Mouse (Mus musculus): ENCODE measurements around the gene Pnp.
"Not testable (repeated sequence)": the region's sequence is repeated elsewhere in the genome, so short reads cannot be mapped to it uniquely, and the experiment has no call there.

Pnp gene

GRCm38 (mm10) chr14:50931493-50932020 is 675 bp downstream of the Pnp start:
- no peak for DNase-seq

- no peak for DNase-seq
These were observed 5.8 kb downstream of the Pnp start for GRCm38 (mm10) chr14:50936649-50937048.

DNA sequence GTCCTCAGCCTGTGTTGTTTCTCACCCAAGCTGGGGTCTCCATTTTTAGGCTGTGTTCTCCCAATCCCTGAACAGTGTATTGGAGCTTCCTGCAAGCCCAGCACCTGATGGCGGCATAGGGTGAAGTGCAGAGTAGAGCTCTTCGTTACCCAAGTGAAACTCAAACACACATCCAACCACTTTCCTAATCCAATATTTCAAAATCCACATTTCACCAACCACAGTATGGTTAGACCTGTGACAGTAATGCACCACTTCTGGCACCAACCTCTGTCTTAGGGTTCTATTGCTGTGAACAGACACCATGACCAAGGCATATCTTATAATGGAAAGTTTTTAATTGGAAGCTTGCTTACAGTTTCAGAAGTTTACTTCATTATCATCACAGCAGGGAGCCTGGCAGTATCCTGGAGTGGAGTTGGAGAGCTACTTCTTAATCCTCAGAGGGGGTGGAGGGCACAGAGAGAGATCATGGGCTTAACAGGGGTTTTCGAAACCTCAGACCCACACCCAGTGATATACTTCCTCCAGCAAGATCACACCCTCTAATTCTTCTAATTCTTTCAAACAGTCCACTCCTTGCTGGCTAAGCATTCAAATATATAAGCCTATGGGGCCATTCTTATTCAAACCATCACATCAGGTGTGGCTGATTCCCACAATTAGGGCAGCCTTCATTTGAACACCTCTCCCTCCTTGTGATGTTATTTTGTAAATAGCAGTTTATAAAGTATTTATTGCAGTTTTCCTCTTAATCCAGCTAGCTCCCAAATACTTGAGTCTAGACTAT is 7.4 kb downstream of the Pnp start:
- no peak for DNase-seq

GRCm38 (mm10) chr14:50938940-50939339 is 8.1 kb downstream of the Pnp start:
- DNase-seq = no peak

GRCm38 (mm10) chr14:50943932-50944667 is 13.2 kb downstream of the Pnp start, which contains the start of gene Gm49342:
Gene Gm49342 (plus strand): TSS chr14:50944517.
- DNase-seq = peak; percentile 93 to 97

DNA sequence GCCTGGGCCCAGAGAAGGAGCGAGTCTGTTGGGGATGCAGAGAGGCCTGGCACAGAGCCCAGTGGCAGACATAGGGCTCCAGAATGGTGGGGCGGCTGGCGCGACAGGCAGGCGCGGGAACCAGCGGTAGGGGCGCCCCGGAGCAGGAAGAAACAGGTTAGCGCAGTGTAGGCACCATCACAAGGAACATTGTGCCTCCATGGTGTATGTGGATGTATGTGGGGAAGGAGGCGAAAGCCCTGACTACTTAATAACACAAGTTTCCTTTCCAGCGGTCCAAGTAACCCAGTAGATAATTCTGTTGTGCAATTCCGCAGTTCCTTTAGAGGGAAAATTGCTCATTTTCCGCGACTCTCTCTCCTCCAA is 13.8 kb downstream of the Pnp start:
- DNase-seq = not testable (repeated sequence)

DNA sequence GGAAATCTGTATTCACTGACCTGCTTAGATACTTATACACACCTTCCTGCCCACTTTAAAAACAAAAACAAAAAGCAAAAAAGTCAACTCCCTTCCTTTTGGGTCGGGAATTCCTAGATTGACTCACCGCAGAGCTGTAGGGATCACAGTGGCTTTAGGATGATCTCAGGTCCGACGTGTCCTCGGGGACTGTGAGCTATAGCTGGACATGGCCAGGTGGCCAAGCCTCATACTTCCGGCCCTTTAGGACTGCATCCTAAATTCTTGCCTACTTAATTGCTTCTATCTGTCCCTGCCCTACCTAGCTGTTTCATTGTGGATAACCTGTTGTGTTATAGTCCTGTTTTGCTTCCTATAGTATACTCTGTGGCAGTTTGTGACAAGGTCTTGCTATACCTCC is 14.2 kb downstream of the Pnp start:
- DNase-seq = not testable (repeated sequence)

DNA sequence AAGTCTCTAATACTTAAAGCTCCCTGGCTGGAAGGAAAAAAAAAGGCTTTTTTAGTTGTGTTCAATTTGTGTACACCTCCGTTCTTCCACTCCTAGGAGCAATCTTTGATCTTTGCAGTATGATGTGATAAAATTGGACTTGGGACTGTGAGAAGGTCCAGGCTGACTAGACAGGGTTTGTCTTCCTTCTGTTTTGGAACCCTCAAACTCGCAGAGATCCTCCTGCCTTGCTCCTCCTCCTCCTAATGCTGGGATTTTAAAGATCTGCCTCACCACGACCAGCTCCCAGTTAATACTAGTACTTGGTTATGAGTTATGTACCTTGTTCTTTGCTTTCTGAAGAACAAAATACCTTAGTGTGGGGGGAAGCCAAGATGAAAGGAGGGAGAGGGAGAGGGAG is 14.6 kb downstream of the Pnp start:
- not testable (repeated sequence) for DNase-seq

- DNase-seq = no peak
These were observed 24.6 kb downstream of the Pnp start for GRCm38 (mm10) chr14:50955487-50955886.

- peak; percentile 72 to 82 for DNase-seq
These were observed 25.1 kb downstream of the Pnp start, which contains the start of gene Pnp2 for GRCm38 (mm10) chr14:50955942-50956508. Gene Pnp2 (plus strand): TSS chr14:50955992.

GRCm38 (mm10) chr14:50956724-50957123 is 25.8 kb downstream of the Pnp start:
- not testable (repeated sequence) for DNase-seq

DNA sequence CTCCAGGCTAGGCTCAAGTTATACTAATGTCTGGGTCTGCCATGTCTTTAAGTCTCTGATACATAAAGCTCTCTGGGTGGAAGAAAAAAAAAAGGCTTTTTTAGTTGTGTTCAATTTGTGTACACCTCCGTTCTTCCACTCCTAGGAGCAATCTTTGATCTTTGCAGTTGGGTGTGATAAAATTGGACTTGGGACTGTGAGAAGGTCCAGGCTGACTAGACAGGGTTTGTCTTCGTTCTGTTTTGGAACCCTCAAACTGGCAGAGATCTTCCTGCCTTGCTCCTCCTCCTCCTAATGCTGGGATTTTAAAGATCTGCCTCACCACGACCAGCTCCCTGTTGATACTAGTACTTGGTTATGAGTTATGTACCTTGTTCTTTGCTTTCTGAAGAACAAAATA is 26.3 kb downstream of the Pnp start:
- not testable (repeated sequence) for DNase-seq

DNA sequence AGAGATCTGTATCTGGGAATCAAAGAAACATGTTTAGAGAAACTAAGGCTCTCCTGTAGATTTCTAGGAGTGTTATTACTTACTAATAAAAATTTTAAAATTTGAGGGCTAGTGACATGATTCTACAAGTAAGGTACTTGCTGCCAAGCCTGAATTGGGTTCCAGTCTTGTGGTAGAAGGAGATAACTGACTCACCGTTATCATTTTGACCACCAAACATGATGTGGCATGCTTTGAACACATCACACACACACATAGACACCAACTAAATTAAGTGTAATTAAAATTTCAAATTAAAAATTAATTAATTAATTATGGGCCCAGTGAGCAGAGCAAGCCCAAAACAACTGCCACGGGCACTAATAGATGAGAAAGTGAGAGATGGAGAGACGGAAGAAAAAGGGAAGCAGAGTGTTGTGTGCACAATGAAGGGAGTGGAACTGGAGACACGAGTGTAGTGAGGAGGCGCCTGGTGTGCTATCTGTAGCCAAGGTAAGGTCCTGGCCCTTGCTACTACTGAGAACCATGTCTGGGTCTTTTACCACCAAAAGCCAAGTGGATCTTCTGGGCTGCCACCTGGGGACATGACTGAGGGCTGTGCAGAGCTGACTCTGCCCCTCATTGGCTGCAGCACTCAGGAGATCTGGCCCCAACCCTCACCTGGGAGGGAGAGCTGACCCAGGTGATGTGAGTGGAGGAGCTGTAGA is 27.6 kb downstream of the Pnp start:
- not testable (repeated sequence) for DNase-seq

- no peak for DNase-seq
These were observed 37.5 kb downstream of the Pnp start for GRCm38 (mm10) chr14:50968216-50968980.

DNA sequence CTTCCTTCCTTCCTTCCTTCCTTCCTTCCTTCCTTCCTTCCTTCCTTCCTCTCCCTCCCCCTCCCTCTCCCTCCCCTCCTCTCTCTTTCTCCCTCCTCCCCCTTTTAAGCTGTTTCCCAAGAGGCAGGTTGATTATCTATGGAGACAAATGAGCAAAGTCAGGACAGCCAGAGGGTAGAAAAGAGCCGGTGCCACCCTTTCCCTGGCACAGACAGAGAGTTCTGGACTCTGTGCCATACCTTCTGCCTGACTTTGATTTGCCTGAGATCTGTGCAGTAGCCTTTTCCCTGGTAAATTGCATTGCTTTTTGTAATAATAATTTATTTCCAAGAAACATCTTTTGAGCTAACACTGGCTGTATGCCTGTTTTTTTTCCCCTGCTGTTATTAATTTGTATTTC is 38.2 kb downstream of the Pnp start:
- no peak for DNase-seq

DNA sequence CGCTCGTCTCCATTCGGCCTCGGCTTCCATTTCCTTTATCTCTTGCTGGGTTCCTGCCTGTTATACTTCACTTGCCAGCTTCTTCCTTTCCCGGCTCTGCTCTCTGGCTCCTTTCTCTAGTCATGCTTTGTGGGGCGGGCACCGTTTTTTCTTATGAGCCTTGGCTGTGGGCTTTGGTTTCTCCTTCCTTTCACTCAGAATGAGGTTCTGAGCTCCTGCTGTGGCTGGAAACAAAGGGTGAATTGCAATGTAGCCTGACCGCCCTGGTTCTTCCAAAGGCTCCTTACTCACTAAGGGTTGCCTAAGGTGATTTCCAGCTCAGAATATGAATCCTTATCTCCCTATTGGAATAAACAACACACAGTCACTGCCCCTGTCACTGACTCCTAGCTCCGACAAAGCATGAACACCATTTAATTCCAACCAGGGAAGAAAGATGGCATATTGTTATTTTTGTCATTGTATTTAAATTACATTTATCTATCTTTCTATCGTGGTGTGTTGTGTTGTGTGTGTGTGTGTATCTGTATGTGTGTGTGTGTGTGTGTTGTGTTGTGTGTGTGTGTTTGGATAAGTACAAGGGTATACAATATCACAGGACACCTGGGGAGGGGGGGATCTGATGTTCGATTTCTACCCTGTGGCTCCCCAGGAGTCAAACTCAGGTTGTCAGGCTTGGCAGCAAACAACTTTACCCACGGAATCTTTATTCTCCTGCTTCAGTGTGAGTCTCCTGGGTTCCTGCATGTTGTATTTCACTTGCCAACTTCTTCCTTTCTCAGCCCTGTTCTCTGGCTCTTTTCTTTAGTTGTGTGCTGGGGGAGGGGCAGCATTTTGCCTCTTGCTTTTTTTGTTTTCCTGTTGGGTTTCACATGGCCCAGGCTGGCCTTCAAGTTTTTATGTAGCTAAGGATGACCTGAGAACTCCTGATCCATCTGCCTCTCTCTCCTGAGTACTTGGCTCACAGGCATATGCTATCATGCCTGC is 39.0 kb downstream of the Pnp start:
- no peak for DNase-seq

DNA sequence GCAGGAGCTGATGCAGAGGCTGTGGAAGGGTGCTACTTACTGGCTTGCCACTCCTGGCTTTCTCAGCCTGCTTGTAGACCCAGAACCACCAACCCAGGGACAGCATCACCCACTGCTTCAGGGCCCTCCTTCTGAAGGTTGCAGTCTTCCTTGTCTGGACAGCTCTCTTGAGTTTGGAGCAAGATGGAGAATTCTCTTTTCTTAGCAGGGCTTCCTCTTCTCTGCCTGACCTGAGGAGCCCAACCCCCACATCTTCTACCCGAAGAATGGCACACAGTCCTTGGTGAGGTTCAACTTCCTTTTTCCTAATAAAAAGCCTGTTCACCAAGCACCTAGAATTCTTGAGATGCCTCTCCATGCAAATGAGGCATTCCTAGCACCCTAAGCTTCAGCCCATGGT is 39.9 kb downstream of the Pnp start:
- no peak for DNase-seq

GRCm38 (mm10) chr14:50973054-50973453 is 42.2 kb downstream of the Pnp start:
- not testable (repeated sequence) for DNase-seq

- no peak for DNase-seq
These were observed 42.8 kb downstream of the Pnp start for GRCm38 (mm10) chr14:50973700-50974099.

GRCm38 (mm10) chr14:50975001-50975400 is 44.1 kb downstream of the Pnp start:
- DNase-seq = no peak

- DNase-seq = peak; percentile 21 to 49
These were observed 45.8 kb downstream of the Pnp start for GRCm38 (mm10) chr14:50976674-50977073.
